Mouse (Mus musculus): ENCODE results near the gene Imp3. TPM values are rescaled to one million over a fixed set of nuclear protein-coding genes. Genes with fewer than 3 reads are reported as not detected.
"Not testable (repeated sequence)": the region's sequence is repeated elsewhere in the genome, so short reads cannot be mapped to it uniquely, and the experiment has no call there.

Gene Imp3
- polyA plus RNA-seq (2017; shearing (Covaris generic)), result 10 to 100 TPM; 42.6 to 57.1 TPM

GRCm38 (mm10) chr9:56937223-56938160, at the start of gene Imp3:
Gene Imp3 (plus strand): TSS chr9:56937475.
- peak; percentile 94 for ATAC-seq

- no peak for ATAC-seq
Measured at GRCm38 (mm10) chr9:56887581-56887980, 49.7 kb upstream of the Imp3 start.

DNA sequence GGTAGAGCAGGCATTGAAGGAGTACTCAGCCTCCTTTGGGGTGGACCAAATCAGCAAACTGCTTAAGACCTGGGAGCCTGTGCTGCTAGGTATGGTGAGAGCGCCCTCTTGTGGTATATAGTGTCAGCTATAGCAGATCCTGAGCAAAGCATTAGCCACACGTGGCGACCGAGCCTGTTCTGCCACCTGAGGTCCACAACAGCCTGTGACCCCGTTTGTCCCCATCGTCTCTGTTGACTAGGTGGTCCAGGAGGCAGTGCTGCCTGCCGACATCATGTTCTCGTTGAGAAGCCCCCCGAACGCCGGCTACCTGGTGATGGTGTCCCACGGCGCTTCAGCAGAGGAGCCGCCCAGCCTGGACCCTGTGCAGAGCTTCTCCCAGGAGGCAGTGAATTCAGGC, 47.5 kb upstream of the Imp3 start:
- no peak for ATAC-seq

DNA sequence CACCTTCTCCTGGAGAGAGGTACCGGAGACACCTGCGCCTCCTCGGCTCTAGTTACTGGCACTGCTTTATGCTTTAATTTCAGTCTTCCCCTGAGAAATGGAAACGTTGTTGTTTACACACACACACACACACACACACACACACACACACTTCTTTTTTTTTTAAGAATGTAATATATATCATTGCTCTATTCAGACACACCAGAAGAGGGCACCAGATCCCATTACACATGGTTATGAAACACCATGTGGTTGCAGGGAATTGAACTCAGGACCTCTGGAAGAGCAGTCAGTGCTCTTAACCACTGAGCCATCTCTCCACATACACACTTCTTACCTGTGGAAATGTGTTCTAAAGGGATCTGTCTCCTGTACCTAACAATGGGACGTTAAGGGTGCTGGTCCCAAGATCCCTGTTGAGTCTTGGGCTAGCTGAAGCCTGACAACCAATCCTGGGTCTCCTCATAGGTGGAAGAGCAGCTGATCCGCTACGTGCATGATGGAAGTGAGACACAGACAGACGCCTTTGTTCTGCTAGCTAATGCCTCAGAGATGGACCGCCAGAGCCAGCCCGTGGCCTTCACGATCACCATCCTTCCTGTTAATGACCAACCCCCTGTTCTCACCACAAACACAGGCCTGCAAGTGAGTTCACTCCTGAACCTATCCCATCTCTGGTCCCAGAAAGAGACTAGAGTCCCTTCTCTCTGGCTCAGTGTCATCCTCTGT, 46.6 kb upstream of the Imp3 start:
- ATAC-seq, result no peak

DNA sequence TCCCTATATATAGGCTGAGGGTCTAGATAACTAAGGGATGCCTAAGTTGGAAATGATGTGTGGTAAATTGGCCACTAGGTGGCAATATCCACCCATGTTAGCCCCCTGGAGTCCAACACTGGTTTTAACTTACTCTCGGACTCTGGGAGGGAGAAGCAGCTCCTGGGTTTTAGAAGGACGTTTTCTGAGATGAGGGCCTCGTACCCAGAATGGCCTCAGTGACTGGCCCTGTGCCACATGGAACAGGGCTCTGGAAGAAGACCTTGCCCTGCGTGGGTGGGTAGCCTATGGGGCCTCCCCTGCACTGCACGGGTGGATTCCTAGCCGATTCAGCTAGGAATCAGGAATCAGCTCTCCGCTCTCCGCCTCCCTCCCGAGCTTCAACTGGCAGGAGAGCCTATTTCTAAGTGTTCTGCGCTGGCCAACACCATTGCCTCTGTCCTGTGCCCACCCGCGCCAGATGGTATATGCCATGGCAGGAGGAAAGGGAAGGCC, 45.7 kb upstream of the Imp3 start:
- ATAC-seq, result peak; percentile 54

GRCm38 (mm10) chr9:56892111-56892510, 45.2 kb upstream of the Imp3 start:
- no peak for ATAC-seq

GRCm38 (mm10) chr9:56893313-56893712, 44.0 kb upstream of the Imp3 start:
- no peak for ATAC-seq

DNA sequence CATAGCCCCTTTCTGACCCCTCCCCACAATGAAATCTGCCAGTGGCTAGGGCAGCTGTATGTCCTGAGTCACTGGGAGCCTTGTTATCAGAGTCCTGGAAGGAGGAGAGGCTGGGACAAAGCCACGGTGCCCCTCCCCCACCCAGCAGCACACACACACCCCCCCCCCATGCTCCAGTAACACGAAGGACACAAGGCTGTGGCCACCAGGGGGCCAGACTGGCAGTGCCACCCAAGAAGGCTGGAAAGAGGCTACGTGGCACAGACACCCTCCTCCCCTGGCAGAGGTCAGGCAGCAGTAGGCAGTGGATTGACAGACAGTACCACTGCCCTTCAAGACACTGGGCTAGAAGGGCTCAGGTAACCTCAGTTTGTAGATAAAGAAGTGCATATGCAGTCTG, 43.3 kb upstream of the Imp3 start:
- no peak for ATAC-seq

DNA sequence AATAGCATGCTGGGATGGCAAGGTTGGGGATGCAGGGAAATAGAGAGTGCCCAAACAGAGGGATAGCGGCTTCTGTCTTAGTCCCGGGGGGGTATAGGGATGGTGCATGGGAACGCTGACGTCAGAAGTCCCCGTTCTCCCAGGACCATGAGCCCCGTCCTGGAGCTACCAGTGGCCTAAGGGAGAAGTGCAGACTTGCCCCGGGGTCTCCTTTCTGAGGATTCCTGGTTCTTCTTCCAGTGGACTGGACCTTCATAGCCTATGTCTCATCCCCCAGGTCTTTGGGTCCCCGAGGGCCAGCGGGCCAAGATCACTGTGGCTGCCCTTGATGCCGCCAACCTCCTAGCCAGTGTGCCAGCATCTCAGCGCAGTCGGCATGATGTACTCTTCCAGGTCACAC, 40.5 kb upstream of the Imp3 start:
- ATAC-seq, result no peak

- ATAC-seq, result no peak
Measured at GRCm38 (mm10) chr9:56899409-56899808, 37.9 kb upstream of the Imp3 start.

DNA sequence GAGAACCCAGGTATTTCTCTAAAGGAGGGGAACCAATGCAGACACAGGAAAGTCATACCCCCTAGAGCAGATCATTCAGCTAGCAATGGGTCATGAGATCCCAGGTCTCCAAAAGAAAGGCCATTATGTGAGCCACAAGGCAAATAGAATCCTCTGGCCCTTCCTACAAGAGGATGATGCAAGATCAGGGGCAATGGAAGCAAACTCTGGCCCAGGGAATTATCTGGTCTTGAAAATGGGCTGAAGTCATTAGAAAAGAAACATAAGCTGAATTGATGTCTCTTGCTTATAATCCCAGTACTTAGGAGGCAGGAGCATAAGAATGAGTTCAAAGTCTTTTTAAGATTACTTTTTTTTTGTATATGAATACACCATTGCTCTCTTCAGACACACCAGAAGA, 37.2 kb upstream of the Imp3 start:
- no peak for ATAC-seq

DNA sequence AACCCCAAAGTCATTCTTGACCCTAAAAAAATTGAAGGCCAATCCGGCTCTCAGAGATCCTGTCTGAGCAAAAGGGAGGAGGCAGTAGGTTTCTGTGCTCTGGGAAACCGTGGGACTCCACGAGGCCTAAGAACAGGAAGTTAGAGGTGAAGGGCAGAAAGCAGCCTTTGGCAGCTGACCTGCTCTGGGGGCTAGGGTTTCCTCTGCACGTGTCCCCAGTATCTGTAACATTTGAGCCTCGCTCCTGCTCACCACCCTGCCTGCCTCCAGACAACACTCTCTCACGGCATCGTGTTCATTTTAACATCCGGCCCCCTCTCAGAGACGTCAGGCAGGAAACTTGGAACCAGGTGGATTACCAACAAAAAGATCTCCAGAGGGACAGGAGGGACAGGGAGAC, 36.7 kb upstream of the Imp3 start:
- no peak for ATAC-seq

DNA sequence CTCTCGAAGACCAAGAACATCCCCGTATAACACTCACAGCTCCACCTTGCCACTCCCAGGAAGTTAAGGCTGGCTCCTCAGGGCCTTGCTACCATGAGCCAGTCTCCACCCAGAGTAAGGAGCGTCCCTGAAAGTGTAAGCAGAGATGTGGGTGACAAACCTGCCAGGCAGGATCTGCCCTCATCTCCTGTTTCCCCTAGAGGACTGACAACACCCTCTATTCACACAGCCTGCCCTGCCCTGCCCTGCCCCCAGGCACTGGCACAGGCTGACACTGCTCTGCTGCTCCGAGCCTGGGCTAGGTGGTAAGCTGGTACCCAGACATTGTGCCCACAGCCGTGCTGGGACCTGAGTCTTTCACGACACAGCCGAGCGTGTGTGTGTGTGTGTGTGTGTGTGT, 36.1 kb upstream of the Imp3 start:
- ATAC-seq, result peak; percentile 34

- no peak for ATAC-seq
Measured at GRCm38 (mm10) chr9:56903662-56904061, 33.6 kb upstream of the Imp3 start.

GRCm38 (mm10) chr9:56907549-56907948, 29.7 kb upstream of the Imp3 start:
- no peak for ATAC-seq

DNA sequence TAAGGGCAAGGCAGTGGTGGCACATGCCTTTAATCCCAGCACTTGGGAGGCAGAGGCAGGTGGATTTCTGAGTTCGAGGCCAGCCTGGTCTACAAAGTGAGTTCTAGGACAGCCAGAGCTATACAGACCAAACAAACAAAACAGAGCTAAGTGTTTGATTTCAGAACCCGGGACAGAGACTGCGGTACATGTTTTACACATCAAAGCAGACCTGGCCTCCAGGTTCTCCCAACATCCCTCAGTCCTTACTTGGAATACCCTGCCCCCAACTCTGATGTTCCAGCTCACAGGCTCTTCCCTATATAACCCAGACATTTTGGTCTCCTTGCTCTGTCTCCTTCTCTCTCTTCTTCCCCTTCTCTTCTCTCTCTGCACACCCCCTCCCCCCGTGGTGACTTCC, 27.3 kb upstream of the Imp3 start:
- not testable (repeated sequence) for ATAC-seq

DNA sequence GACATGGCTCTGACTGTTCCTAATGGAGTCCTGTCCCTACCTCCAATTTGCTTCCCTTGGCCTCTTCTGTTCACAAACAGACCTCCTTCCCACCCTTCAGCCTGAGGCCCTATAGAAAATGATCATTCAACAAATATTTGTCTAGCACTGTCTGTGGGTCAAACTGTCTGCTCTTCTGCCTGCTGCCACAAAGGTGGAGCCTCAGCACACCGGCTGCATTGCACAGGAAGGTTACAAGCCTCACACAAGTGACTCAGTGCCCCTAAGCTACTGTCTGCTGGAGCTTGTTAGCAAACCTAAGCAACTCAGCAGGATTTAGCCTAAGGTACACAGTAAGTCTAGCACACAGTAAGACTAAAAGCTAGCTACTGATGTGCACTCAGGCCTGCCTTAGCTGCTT, 26.3 kb upstream of the Imp3 start:
- ATAC-seq, result no peak

GRCm38 (mm10) chr9:56913991-56914390, 23.3 kb upstream of the Imp3 start:
- ATAC-seq, result no peak

- no peak for ATAC-seq
Measured at GRCm38 (mm10) chr9:56915116-56915515, 22.2 kb upstream of the Imp3 start.

DNA sequence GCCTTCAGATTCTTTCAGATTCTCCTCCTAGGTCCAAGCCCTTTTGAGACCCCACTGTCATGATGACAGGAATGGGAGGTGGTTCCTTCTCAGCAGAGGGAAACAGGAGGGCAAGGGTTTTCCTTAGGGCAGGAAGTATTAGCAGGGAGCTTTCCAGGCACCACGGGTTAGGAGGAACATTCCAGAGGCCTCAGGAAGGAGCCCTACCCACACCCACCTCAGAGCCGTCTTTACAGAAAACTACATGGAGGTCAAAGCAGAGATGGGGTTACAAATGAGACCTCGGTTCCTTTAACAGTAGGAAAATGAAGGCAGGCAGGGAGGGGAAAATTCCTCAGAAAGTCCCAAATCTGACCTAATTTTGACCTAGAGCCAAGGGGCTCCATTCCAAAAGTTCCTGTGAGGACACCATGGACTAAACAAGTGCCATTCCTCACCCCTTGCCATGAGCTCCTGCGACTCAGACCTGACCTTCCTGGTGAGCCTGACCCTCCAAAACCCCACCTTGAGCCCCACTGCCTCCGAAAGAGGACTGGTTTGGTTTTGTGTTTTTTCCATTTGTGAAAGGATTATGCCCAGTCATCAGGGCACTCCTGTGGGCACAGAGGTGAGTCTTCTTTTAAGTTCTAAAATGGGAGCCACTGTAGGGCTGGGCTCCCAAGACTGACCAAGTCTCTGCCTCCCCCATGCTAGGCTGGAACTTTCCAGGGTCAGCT, 21.4 kb upstream of the Imp3 start:
- ATAC-seq, result no peak

DNA sequence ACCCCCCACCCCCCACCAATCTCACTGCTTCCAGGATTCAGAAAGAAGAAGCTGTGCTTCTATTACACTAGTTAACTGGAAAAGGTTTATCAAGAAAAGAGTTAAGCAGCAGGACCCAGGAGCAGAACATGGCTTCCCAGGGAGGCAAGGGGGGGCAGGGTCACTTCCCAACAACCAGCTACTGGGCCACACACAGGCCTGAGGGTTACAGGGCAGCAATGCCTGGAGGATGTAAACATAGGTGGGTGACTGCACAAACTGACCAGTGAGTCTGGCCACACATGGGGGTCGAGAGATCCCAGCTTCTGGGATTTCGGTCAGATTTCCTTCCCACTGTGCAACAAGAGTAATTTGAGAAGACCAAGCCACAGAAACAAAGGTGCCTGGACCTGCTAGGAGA, 20.1 kb upstream of the Imp3 start:
- ATAC-seq, result no peak

DNA sequence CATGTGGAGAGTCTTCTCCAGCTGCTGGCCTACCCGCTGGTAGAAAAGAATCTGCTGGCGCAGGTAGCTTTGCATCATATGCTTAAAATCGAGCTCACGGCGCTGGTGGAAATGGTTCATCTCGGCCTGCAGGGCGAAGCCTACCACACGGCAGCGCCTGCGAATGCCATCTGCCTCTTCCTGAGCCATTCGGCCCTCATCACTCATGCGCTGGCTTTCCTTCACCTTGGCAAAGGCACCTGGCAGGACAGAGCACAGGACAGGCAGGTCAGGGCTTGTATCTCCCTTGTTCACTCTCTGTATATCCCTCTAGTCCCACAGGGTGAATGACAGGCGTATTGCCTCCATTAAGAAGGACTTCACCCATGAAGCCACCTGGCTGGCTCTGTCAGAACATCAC, 18.8 kb upstream of the Imp3 start:
- ATAC-seq, result no peak

GRCm38 (mm10) chr9:56922746-56923145, 14.5 kb upstream of the Imp3 start:
- ATAC-seq, result no peak

Data from CD4-positive, CD25-positive, alpha-beta regulatory T cell, adult 4 months (primary cell).